Mouse (Mus musculus) retina, adult 2 months (tissue): ENCODE measurements around the gene Cuedc1.

Experiments used
- DNase-seq: peaks from one replicate; pipeline ENCODE4 v3.0.0-alpha.2; 2012; ENCODE audit warnings: low read depth, low spot score

The Cuedc1 gene

GRCm38 (mm10) chr11:88240275-88240674 lies 142.4 kb downstream of the Cuedc1 start:
- DNase-seq, result no peak

- no peak for DNase-seq
These were observed 143.0 kb downstream of the Cuedc1 start for GRCm38 (mm10) chr11:88240736-88241353.

- DNase-seq, result no peak
These were observed 143.8 kb downstream of the Cuedc1 start for GRCm38 (mm10) chr11:88241468-88242301.
